Mouse (Mus musculus) adrenal gland, adult 8-10 months (tissue): ENCODE results near the gene Zc3h12d. TPM values are rescaled to one million over a fixed set of nuclear protein-coding genes. Genes with fewer than 3 reads are reported as not detected.
A peak's percentile ranks its signal among the peaks of the same experiment; 100 is the strongest.

Source experiments
- DNase-seq: peaks from one replicate; pipeline ENCODE4 v3.0.0; 2022
- total RNA-seq, 4 experiments: library from RNA; stranded (reverse); gene quantifications; 2 replicates each; pipeline ENCODE4 v1.2.4; 2022

Zc3h12d gene
- total RNA-seq, 4 experiments from 2014 or later, result 0.24 to 0.95 (median 0.58) TPM

DNA sequence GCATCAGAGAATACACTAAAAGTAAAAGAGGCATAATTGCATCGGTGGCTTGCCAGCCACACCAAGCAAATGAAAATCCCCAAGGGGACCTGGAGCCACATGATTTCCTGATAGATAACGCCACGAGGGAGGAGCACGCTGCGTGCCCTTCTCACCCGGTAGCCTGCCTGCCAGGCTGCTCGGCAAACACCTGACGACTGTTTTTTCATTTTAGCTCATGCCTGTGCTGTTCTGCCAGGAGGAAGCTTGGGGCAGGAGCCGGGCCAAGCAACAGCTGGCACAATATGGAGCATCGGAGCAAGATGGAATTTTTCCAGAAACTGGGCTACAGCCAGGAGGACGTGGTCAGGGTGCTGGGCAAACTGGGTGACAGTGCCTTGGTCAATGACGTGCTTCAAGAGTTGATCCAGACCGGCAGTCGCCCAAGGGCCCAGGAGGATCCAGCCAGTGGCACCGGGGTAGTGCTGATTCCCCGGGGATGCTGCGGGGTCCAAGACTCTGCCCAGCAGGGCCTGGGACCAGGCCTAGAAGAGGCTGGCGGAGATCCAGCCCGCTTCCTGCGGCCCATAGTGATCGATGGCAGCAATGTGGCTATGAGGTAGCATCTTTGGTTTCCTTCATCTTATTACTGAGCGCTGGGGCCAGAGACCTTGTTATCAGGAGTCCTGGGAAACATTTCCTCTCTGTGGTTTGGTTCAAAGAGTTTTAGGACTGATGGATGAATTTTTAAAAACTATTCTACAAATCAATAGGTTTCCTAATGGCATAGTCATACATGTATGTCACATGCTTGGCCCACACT lies 7.5 kb downstream of the Zc3h12d start:
- DNase-seq, result peak; percentile 25

DNA sequence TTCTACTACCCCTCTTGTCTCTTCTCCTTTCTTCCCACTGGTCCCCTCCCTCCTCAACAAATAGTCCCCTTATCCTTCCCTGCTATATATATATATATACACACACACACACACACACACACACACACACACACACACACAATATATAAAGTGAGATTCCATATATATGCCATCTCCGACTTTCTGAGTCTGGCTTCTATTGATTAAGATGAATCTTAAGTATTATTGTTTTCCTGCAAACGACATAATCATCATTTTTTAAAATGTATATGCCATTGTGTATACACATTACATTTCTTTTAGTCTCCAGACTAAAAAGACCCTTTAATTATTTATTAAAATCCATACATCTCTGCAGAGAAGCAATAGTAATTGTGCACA lies 8.1 kb downstream of the Zc3h12d start:
- no peak for DNase-seq

- no peak for DNase-seq
Measured at GRCm38 (mm10) chr10:7840785-7841184, 8.5 kb downstream of the Zc3h12d start.

DNA sequence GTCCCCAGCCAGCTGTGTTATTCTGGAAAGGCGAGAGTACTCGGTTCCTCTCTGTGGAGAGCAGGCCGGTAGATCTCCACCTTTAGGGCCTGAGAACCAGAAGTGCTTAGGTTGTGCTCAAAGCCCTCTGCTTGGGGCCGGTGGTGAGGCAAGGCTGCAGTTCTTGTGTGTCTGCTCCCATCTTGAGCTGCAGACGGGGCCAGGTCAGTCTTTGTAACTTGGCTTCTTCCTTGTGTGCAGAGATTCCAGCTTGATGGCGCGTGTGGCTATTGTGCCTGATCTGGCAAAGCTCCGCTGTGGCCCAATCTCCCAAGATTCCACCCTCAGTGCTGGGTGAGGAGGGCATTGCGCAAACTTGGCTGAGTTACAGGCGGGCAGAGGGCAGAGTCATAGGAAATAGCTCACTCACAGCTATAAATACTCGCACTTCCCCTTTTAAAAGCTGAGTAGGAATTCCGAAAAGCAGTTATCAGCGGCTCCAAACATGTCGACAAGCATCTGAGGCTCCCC lies 9.4 kb downstream of the Zc3h12d start:
- DNase-seq, result peak; percentile 77

GRCm38 (mm10) chr10:7843181-7843580 lies 10.9 kb downstream of the Zc3h12d start:
- DNase-seq, result no peak

DNA sequence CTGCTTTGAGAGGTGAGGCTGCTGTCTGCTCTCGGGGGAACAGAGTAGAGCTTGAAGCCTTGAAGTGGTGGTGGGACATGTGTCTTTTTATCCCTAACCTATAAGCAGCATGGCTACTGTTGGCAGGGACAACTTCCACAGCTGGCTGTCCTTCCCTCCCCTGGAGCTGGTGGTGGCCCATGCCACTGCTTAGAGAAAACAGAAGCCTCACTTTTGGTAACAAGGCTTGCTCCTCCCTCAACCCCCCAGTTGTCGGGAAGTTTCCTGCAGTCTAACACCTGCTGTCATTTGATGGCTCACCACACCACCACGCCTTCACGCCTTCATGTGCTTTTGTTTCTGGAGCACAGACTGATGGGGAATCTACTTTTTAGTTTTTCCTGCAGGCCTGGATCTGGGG lies 11.9 kb downstream of the Zc3h12d start:
- DNase-seq, result no peak

DNA sequence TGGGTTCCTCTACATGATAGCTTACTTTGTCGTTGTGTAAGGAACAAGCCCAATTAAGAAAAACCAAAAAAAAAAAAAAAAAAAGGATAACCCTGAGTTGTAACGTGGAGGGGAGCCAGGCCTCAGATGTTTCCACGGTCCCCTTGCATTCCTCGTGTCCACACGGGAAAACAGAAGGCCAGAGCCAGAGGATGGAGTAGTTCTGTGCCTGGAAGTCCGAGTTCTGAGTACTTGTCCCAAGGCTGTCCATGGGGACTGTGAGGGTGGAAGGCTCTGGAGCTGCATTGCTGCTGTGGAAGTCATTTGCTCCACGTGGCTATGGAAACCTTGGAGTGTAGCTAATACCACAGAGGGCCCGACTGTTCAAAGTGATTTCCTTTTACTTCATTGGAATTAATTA lies 12.9 kb downstream of the Zc3h12d start:
- no peak for DNase-seq

- no peak for DNase-seq
Measured at GRCm38 (mm10) chr10:7845991-7846390, 13.7 kb downstream of the Zc3h12d start.

DNA sequence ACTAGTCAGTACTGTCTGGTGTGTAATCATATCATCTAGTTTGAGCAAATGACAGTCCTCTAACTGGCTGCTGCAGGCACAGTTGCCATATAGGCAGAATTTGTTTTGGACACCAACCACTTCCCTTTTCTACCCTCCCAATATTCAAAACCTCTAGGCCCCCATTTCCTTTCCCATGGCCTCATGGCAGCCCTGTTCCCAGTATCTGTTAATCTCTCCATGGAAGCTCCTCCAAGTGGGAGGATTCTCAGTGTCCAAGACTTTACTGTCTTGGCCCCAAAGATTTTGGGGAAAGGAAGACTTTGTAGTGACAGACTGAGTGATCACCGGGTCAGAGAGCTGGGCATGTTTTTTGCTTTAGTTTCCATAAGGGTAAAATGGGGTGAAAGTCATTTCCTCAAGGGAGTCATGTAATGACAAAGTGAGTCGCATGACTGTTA lies 14.9 kb downstream of the Zc3h12d start:
- DNase-seq, result no peak

DNA sequence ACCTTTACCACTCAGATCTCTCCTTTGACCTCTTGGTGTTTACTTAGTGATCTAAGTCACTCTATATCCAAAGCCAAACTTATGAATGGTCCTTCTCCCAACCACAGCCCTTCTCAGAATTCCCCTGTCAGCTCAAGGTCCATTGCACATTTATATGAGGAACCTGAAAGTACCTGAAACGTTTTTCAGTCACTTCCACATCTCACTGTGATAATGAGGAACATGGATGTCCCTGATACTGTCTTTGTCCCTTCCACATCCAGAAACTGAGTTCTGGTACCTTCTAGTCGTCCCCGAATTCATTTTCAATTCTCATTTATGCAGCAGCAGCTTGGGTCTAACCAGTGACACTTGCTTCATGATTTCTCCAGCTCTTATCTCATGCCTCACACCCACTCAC lies 19.6 kb downstream of the Zc3h12d start:
- DNase-seq, result no peak

DNA sequence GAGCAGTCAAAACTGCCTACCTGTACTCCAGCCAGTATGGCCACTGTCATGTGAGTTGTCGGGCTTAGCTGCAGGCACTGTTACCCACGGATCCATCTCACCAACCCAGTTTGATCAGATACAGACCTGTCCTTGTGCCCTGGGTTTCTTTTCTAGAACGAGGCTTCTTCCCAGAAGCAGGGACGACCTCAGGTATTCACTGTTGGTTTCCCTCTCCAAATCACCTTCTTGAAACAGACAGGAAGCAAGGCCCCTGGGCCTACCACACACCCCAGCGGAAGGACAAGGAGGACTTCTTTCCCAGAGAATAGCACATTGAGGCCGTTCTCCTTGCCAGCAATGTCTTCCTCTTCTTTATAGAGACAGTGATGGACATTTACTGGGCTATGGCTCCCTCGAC lies 28.2 kb downstream of the Zc3h12d start:
- DNase-seq, result no peak

DNA sequence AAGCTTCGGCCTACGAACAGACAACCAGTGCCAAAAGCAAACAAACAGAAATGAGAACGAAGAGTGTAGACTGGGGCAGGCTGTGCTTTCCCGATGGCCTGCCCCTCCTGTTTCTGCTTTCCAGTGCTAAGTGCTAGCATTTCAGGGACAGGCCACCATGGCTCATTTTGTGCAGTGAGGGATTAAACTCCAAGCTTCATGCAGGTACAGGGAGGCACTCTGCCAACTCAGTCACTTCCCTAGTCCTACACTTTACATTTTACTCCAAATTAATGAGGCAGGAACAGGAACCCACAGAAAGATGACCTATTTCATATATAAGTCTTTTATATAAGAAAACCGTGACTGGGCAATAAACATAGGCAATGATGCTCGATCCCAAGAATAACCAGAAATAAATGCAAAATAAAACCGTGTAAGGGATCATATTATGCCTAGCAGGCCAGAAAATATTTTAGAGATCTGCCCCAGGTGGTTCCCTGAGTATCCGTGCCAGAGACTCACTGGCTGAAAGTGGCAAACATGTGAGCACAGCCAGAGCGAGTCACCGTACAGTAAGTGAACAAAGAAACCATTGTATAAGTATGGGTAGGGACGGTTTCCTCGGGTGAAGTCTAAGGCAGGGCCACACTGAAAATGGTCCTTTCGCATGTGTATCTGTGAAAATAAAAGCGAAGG lies 29.1 kb downstream of the Zc3h12d start:
- no peak for DNase-seq

GRCm38 (mm10) chr10:7861937-7862657 lies 29.8 kb downstream of the Zc3h12d start:
- DNase-seq, result no peak

GRCm38 (mm10) chr10:7863411-7863810 lies 31.1 kb downstream of the Zc3h12d start:
- DNase-seq, result no peak

DNA sequence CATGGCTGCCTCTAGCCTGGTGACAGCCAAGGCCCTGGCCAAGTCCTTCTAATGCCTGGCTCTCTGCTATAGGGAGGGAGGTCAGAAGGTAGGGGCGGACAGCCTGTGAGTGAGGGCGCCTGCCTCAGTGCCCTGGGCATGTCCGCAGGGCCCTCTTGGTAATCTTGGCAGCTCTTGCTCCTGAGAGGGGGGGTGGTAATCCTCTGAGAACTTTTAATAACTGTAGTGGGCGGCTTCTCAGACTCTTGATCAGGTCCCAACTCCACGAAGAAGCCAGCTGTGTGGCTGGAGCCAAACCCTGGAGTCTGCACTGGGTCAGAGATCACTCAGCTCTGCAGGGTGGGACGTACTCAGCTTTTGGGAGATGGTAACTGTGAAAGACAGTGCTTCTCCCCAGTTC lies 31.9 kb downstream of the Zc3h12d start:
- DNase-seq, result no peak

- DNase-seq, result no peak
Measured at GRCm38 (mm10) chr10:7864806-7865205, 32.5 kb downstream of the Zc3h12d start.

DNA sequence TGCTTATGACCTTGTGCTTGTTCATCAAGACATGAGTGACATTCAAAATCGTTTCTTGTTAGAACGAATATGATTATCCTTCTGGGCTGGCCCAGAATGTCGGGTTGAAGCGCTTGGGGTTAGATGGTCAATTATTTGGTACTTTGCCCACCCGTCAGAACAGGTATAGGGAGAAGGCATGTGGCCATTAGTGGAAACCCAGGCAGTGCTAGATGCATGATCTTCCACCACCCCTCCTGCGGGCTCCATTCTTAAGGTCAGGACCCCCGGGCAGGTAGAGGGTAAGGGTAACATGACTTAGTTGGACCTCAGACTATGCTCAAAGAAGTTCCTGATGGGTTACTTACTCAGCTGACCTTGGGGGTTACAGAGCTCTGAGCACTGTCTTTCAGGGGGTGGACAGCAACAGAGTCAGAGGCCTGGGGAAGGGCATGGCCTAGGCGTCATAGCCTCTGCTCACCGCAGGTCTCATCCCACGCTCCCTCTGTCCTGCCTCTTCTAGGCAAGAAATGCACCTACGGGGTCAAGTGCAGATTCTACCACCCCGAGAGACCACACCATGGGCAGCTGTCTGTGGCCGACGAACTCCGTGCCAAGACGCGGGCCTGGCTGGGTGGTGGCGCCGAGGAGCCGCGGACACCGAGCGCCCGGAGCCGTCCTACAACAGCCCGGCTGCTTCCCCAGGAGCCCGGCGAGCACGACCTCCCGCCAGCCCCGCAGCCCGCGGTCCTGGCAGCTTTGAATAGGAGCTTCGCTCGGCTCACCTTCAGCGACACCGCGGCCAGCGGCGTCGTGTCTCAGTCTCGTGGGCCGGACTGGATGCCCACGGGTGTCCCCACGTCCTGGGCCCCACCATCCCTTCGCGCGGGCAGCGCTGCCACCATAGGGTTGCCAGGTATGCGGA lies 34.7 kb downstream of the Zc3h12d start:
- DNase-seq, result no peak

- no peak for DNase-seq
Measured at GRCm38 (mm10) chr10:7867666-7868030, 35.4 kb downstream of the Zc3h12d start.

- DNase-seq, result no peak
Measured at GRCm38 (mm10) chr10:7869746-7870145, 37.5 kb downstream of the Zc3h12d start.

DNA sequence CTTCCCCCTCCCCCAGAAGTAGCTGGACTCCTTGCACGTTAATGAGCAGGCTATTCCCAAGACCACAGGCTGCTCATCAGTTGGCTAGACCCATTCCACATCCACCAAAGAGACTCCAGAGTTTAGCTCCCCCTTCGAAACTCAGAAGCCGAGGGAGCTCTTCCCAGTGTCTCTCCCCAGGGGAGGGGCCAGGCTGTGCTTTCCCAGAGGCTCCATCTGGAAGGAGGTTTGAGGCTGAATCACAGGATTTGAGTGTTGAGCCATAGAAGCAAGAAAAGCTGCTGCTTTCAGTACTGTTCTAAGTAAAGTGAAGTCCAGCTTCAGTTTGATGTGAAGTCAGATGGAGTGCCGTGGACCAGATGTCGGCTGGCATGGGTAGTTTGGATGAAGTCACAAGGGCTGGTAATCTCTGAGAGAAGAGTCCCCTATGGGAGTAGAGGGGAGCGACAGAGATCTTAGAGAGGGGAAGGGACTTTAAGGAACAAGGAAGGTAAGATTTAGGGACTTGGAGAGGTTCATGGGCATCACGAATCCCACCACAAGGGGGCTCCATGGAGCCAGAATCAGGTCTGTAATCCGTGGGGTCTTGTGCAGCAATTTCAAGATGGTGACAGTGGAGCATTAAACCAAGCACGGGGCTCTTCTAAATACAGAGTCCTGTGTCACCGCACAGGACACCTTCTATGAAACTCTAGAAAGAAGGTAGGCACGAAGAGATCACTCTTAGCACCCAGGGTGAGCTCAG lies 38.5 kb downstream of the Zc3h12d start:
- no peak for DNase-seq

- DNase-seq, result no peak
Measured at GRCm38 (mm10) chr10:7871381-7872020, 39.2 kb downstream of the Zc3h12d start.
